In genomic region chr13:52067048-52067447, GRCm38 (mm10) we compare ENCODE assay signal across 28 mouse cellular contexts.
DNase-seq lines count a peak whose midpoint lies in the region; ATAC-seq and TF ChIP-seq lines count a peak whose summit lies in the region.
"Had no signal": no experiment of that assay in that cellular context is flagged by ENCODE, and none has a peak within 500 bp of the region (broad histone marks: within the 10 kb centered on the region; RNA-seq: fewer than 3 reads in every experiment).

No protein-coding gene starts in this region.

- no peaks in the 10 kb centered on the region for H3K79me2 ChIP-seq in liver, adult 2 months (ENCODE audit: control insufficient read depth, insufficient read depth, low read length)

- no peak for DNase-seq in heart, postnatal 10 days
- peak; percentile 35 for DNase-seq in liver, adult 2 months (ENCODE audit: extremely low read depth, low read depth, low spot score)
- no peak for DNase-seq in liver, postnatal 0 days
- no peak for DNase-seq in layer of hippocampus, postnatal 14 days (ENCODE audit: low spot score in 2 of 2)
- DNase-seq: adrenal gland, adult 2 months; B cell, adult 2 months; cerebellum, adult 11 months; cerebellum, adult 9-11 months; gastrocnemius, postnatal 25 days; layer of hippocampus, postnatal 36 days; liver, embryonic 13.5 days; retina, postnatal 1 day; right cerebral cortex, postnatal 25 days; spleen, adult 18-20 months; thymus, postnatal 25 days had no signal

- peaks cover 33% of the 10 kb centered on the region for H3K4me1 ChIP-seq in heart, embryonic 13.5 days
- H3K4me1 ChIP-seq in liver, adult 2 months (ENCODE audit: control insufficient read depth, insufficient read depth, low read length): peaks cover 20% of the 10 kb centered on the region
- peaks cover 36% of the 10 kb centered on the region for H3K4me1 ChIP-seq in liver, postnatal 0 days (ENCODE audit: insufficient read depth)
- H3K4me1 ChIP-seq in megakaryocyte, embryonic 14.5 days: peaks cover 93% of the 10 kb centered on the region
- H3K4me1 ChIP-seq: hindbrain, embryonic 12.5 days; neural tube, embryonic 13.5 days had no signal

- no peak overlapping the region for H3K9ac ChIP-seq in heart, embryonic 13.5 days
- H3K9ac ChIP-seq in liver, adult 2 months (ENCODE audit: low read depth, low read length): no peak overlapping the region
- H3K9ac ChIP-seq in liver, postnatal 0 days (replicated peaks): no peak overlapping the region
- H3K9ac ChIP-seq: hindbrain, embryonic 12.5 days; limb, embryonic 13.5 days; liver, embryonic 13.5 days; neural tube, embryonic 13.5 days had no signal

- no peak for TF ChIP-seq EP300 in liver, postnatal 0 days (IDR thresholded peaks at IDR 0.05; ENCODE audit: low read depth)

- intact Hi-C loops in heart, postnatal 10 days (cut with DNase I): no loop called here

- peak overlapping the region; percentile 74 for H3K27ac ChIP-seq in heart, embryonic 13.5 days (replicated peaks)
- peak overlapping the region; percentile 43; the same call in 1 of the 2 replicates for H3K27ac ChIP-seq in liver, adult 2 months (replicated peaks; ENCODE audit: insufficient read depth, low read depth, low read length)
- H3K27ac ChIP-seq in liver, postnatal 0 days (ENCODE audit: low read depth): no peak overlapping the region
- H3K27ac ChIP-seq: forebrain, embryonic 10.5 days; hindbrain, embryonic 12.5 days; layer of hippocampus, adult 2 months; limb, embryonic 13.5 days; liver, embryonic 13.5 days; neural tube, embryonic 13.5 days had no signal

- 23% methylated on average over 4 of the region's 4 CpGs for WGBS in heart, embryonic 13.5 days
- 33% methylated on average over 4 of the region's 4 CpGs for WGBS in liver, adult 2 months
- WGBS in liver, postnatal 0 days (ENCODE audit: insufficient replicate concordance): 43% methylated on average over 4 of the region's 4 CpGs

- H3K4me2 ChIP-seq in heart, embryonic 13.5 days: 0 out of 2 replicates have a peak overlapping the region, but pooled peaks have one; percentile 1
- no peak overlapping the region for H3K4me2 ChIP-seq in liver, postnatal 0 days (ENCODE audit: low read depth, low read length)
- H3K4me2 ChIP-seq: hindbrain, embryonic 12.5 days; limb, embryonic 13.5 days; liver, embryonic 13.5 days; neural tube, embryonic 13.5 days had no signal

- no peak overlapping the region for H3K4me3 ChIP-seq in heart, embryonic 13.5 days
- H3K4me3 ChIP-seq in liver, adult 2 months (ENCODE audit: insufficient read depth, low read depth, low read length): no peak overlapping the region
- no peak overlapping the region for H3K4me3 ChIP-seq in liver, postnatal 0 days (ENCODE audit: low read depth, low read length)
- H3K4me3 ChIP-seq in megakaryocyte, embryonic 14.5 days (replicated peaks): peak overlapping the region; percentile 6
- H3K4me3 ChIP-seq: forebrain, embryonic 10.5 days; hindbrain, embryonic 12.5 days; layer of hippocampus, adult 2 months; limb, embryonic 13.5 days; liver, embryonic 13.5 days; myocyte; neural tube, embryonic 13.5 days had no signal

- H3K9me3 ChIP-seq in heart, embryonic 13.5 days: no peaks in the 10 kb centered on the region
- no peaks in the 10 kb centered on the region for H3K9me3 ChIP-seq in liver, postnatal 0 days (ENCODE audit: low read length)
- H3K9me3 ChIP-seq in megakaryocyte, embryonic 14.5 days: no peaks in the 10 kb centered on the region
- H3K9me3 ChIP-seq: forebrain, embryonic 10.5 days; G1E; hindbrain, embryonic 12.5 days; limb, embryonic 13.5 days; liver, embryonic 13.5 days; neural tube, embryonic 13.5 days had no signal

- TF ChIP-seq POLR2A in liver, adult 2 months (IDR thresholded peaks at IDR 0.05; ENCODE audit: extremely low read depth, insufficient read depth, low read length): no peak

- no peaks in the 10 kb centered on the region for H3K27me3 ChIP-seq in heart, embryonic 13.5 days (replicated peaks)
- H3K27me3 ChIP-seq in liver, adult 2 months (ENCODE audit: control insufficient read depth, insufficient read depth, low read length): no peaks in the 10 kb centered on the region
- no peaks in the 10 kb centered on the region for H3K27me3 ChIP-seq in liver, postnatal 0 days (ENCODE audit: insufficient read depth, low read length)
- H3K27me3 ChIP-seq in megakaryocyte, embryonic 14.5 days (replicated peaks): no peaks in the 10 kb centered on the region
- H3K27me3 ChIP-seq: hindbrain, embryonic 12.5 days; limb, embryonic 13.5 days; liver, embryonic 13.5 days; neural tube, embryonic 13.5 days had no signal

- TF ChIP-seq CTCF in liver, adult 2 months (IDR thresholded peaks at IDR 0.05; ENCODE audit: low read depth, low read length): no peak
- no peak for TF ChIP-seq CTCF in liver, postnatal 0 days (IDR thresholded peaks at IDR 0.05; ENCODE audit: low read depth)

- no peak for ATAC-seq in heart, embryonic 13.5 days (ENCODE audit: extremely low read depth, insufficient number of reproducible peaks, low FRiP score, low TSS enrichment)
- ATAC-seq in liver, postnatal 0 days: no peak
- ATAC-seq in megakaryocyte, adult 5-6 weeks (ENCODE audit: poor library complexity, severe bottlenecking): no peak
- ATAC-seq: forebrain, embryonic 16.5 days; intestine, postnatal 0 days; midbrain, embryonic 16.5 days had no signal

- H3K36me3 ChIP-seq in heart, embryonic 13.5 days: no peaks in the 10 kb centered on the region
- no peaks in the 10 kb centered on the region for H3K36me3 ChIP-seq in liver, adult 2 months (ENCODE audit: control insufficient read depth, insufficient read depth, low read length)
- no peaks in the 10 kb centered on the region for H3K36me3 ChIP-seq in liver, postnatal 0 days (replicated peaks; ENCODE audit: insufficient read depth, low read length)
- H3K36me3 ChIP-seq in megakaryocyte, embryonic 14.5 days (replicated peaks; ENCODE audit: low read length): no peaks in the 10 kb centered on the region
- H3K36me3 ChIP-seq: forebrain, embryonic 10.5 days; G1E; hindbrain, embryonic 12.5 days; limb, embryonic 13.5 days; liver, embryonic 13.5 days; neural tube, embryonic 13.5 days had no signal
